Mouse (Mus musculus) neural tube, embryonic 13.5 days (tissue): ENCODE results near the gene Slamf6. TPM values are rescaled to one million over a fixed set of nuclear protein-coding genes. Genes with fewer than 3 reads are reported as not detected.

Source experiments
- ATAC-seq: fragments of 200-750 bp; cut with Nextera tagmentation; 2 replicates; pipeline ENCODE4 v1.8.0; 2017; ENCODE audit warnings: low read depth, mild to moderate bottlenecking, moderate TSS enrichment, moderate library complexity
- H3K27ac ChIP-seq: fragments of 300-500 bp; sonication (generic); replicated peaks from 2 replicates; pipeline ENCODE4 v1.5.1; 2015; ENCODE audit warnings: moderate library complexity, mild to moderate bottlenecking, inconsistent platforms
- H3K27me3 ChIP-seq: fragments of 300-500 bp; sonication (generic); 2 replicates; pipeline ENCODE4 v1.6.1; 2015; ENCODE audit warnings: mild to moderate bottlenecking, inconsistent platforms
- H3K36me3 ChIP-seq: fragments of 300-500 bp; sonication (generic); 2 replicates; pipeline ENCODE4 v1.6.1; 2015; ENCODE audit warnings: mild to moderate bottlenecking, inconsistent platforms
- H3K4me1 ChIP-seq: fragments of 300-500 bp; sonication (generic); replicated peaks from 2 replicates; pipeline ENCODE4 v1.6.1; 2015; ENCODE audit warnings: inconsistent platforms
- H3K4me2 ChIP-seq: fragments of 300-500 bp; sonication (generic); 2 replicates; pipeline ENCODE4 v1.6.1; 2015; ENCODE audit warnings: inconsistent platforms, mild to moderate bottlenecking, moderate library complexity
- H3K4me3 ChIP-seq: fragments of 300-500 bp; sonication (generic); 2 replicates; pipeline ENCODE4 v1.5.1; 2015; ENCODE audit warnings: mild to moderate bottlenecking, inconsistent platforms
- H3K9ac ChIP-seq: fragments of 300-500 bp; sonication (generic); 2 replicates; pipeline ENCODE4 v1.6.1; 2015; ENCODE audit warnings: moderate library complexity, mild to moderate bottlenecking, inconsistent platforms
- H3K9me3 ChIP-seq: fragments of 300-500 bp; sonication (generic); 2 replicates; pipeline ENCODE4 v1.6.1; 2016; ENCODE audit warnings: inconsistent platforms
- WGBS: fragments of 180-500 bp; shearing (Covaris S2); methylation state at CpG from one replicate; pipeline ENCODE4 v1.1.7; 2015; 5-methylcytosine and 5-hydroxymethylcytosine counted together
- polyA plus RNA-seq: library from polyadenylated mRNA; unstranded; fragments of >200 nt; fragmentation: Nextera tagmentation; extraction: Ambion mirVana; gene quantifications from 2 replicates; pipeline ENCODE4 v1.2.1, GENCODE M21; 2015

Slamf6 gene
- polyA plus RNA-seq, 1 experiment from 2014 or later, result 0.13 TPM

DNA sequence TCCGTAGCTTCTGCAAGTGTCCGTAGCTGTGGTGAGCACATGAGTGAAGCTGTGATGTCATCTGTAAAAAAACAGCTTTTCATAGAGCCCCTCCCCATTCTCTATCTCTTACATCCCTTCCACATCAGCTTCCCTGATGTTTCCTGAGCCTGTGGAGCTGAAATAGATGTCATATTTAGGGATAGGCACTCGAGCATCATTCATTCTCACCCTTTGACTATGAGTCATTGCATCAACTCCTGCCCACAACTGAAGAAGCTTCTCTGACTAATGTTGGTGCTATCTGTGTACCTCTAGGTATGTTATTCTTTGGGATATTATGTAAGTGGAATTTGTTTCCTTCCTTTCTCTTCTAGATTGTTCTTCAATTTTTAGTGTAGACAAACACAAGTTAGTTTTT lies 7.6 kb downstream of the Slamf6 start:
- no peaks in the 10 kb centered on the region for H3K4me1 ChIP-seq
- 82% methylated on average over 3 of the region's 3 CpGs for WGBS
- H3K27me3 ChIP-seq, result no peaks in the 10 kb centered on the region
- no peak overlapping the region for H3K9ac ChIP-seq
- H3K4me3 ChIP-seq, result no peak overlapping the region
- no peak overlapping the region for H3K4me2 ChIP-seq
- H3K36me3 ChIP-seq, result no peaks in the 10 kb centered on the region
- H3K9me3 ChIP-seq, result no peaks in the 10 kb centered on the region
- H3K27ac ChIP-seq, result no peak overlapping the region
- no peak for ATAC-seq

DNA sequence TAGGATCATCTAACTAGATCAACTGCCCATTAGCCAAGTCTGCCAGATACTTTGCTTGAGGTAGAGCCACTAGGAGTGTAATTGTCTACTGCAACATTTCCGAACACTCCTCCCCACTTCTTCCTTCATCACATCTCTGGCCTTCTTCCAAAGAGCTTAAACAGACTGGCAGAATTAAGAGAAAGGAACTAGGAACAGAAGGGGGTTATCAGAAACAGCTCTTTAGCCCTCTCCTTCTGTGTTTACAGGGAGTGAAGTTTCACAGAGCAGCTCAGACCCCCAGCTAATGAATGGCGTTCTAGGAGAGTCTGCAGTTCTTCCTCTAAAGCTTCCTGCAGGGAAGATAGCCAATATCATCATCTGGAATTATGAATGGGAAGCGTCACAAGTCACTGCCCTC lies 16.5 kb downstream of the Slamf6 start:
- H3K4me1 ChIP-seq, result no peaks in the 10 kb centered on the region
- no peak overlapping the region for H3K4me3 ChIP-seq
- H3K9me3 ChIP-seq, result no peaks in the 10 kb centered on the region
- no peaks in the 10 kb centered on the region for H3K27me3 ChIP-seq
- WGBS, result 80% methylated on average over 3 of the region's 3 CpGs
- H3K36me3 ChIP-seq, result no peaks in the 10 kb centered on the region
- no peak for ATAC-seq
- H3K9ac ChIP-seq, result no peak overlapping the region
- H3K27ac ChIP-seq, result no peak overlapping the region
- H3K4me2 ChIP-seq, result no peak overlapping the region

DNA sequence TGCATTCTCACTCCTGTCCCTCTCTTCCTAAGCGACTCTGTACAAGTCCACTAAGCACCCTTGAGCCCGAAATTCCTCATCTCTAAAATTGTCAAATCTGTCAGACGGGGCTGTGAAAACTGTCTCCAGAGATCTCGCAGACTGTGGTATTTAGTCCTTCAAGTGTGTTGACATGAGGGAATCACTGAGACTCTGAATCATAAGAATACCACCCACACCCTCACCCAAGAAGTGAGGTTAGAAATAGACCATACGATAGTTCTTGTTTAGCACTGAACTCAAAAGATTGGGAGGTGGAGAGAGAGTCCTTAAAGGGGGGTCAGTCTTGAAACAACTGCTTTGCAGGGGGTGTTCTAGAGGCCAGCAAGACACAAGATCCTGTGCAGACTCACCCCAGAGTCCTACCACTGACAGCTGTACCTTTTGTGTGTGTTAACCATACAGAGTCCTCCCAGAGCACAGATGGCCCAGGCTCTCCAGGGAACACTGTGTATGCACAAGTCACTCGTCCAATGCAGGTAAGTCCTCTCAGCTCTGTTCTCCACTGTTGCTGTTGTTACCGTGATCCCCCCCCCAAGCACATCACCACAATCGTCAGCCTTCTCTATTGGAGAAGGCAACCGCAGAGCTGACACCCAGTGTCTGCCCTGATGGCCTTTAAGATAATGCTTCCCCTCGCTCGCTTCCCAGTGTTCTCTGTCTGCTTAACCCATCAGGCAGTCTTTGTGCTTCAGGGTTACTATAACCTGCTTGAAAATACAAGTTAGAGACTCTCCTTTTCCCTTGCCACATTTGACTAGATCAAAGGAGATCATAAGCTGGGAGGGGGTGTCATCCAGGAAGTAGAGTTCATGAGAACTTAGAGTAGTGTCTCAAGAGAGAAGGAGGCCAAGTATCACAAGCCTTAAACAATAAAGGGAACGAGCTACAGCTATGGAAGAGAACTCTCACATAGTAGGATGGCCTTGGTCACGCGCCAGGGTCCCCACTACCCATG lies 21.9 kb downstream of the Slamf6 start:
- Histone ChIP-seq H3K9ac (no peak overlapping the region), H3K9me3 (no peaks in the 10 kb centered on the region), H3K4me2 (no peak overlapping the region), H3K36me3 (no peaks in the 10 kb centered on the region), H3K4me3 (no peak overlapping the region), H3K27me3 (no peaks in the 10 kb centered on the region), H3K27ac (no peak overlapping the region), H3K4me1 (no peaks in the 10 kb centered on the region)
- no peak for ATAC-seq
- 87% methylated on average over 14 of the region's 14 CpGs for WGBS

DNA sequence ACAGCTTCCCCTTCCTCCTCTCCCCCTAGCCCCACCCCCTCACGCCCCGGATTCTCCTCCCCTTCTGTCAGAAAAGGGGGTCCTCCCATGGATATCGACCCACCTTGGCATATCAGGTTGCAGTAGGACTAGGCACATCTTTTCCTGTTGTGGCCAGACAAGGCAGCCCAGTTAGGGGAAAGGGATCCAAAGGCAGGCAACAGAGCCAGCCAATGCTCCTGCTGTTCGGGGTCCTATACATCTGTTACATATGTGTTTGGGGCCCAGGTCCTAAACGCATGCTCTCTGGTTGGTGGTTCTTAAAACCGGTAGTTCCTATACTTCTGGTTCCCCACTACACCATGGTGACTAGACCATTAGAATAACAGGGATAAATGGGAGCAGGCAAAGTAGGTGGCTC lies 23.3 kb downstream of the Slamf6 start:
- H3K27me3 ChIP-seq, result no peaks in the 10 kb centered on the region
- WGBS, result 80% methylated on average over 6 of the region's 6 CpGs
- no peak for ATAC-seq
- H3K9ac ChIP-seq, result no peak overlapping the region
- H3K36me3 ChIP-seq, result no peaks in the 10 kb centered on the region
- H3K4me1 ChIP-seq, result no peaks in the 10 kb centered on the region
- no peak overlapping the region for H3K27ac ChIP-seq
- no peak overlapping the region for H3K4me2 ChIP-seq
- H3K9me3 ChIP-seq, result no peaks in the 10 kb centered on the region
- no peak overlapping the region for H3K4me3 ChIP-seq

DNA sequence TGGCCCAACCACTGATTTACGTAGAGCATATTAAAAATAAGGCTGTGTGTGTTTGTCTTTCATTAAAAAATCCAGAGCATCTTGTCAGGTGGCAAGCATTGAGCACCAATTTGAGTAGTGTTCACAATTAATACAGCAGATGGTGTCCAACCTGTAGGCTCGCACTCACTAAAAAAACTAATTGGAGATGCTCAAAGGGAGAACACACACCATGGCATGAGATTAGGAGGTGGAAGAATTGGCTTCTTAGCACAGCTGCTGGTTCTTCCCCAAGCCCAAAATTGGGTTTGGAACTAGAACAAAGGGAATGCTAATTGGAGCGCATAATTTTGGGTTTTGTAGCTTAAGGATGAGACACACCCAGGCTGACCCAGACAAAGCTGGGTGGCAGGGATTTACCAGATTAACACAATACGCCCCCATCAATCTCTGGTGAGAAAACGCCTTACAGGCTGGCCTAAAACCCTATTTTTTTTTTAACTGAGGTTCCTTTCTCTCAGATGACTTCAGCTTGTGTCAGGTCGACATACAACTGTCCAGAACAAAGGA lies 29.2 kb downstream of the Slamf6 start:
- Histone ChIP-seq H3K4me1 (peaks cover 7% of the 10 kb centered on the region; the same call in 1 of the 2 replicates), H3K9me3 (no peaks in the 10 kb centered on the region; the same call in 1 of the 2 replicates), H3K36me3 (no peaks in the 10 kb centered on the region), H3K9ac (no peak overlapping the region), H3K4me2 (no peak overlapping the region), H3K27ac (no peak overlapping the region), H3K27me3 (no peaks in the 10 kb centered on the region), H3K4me3 (no peak overlapping the region)
- 62% methylated on average over 6 of the region's 6 CpGs for WGBS
- no peak for ATAC-seq

DNA sequence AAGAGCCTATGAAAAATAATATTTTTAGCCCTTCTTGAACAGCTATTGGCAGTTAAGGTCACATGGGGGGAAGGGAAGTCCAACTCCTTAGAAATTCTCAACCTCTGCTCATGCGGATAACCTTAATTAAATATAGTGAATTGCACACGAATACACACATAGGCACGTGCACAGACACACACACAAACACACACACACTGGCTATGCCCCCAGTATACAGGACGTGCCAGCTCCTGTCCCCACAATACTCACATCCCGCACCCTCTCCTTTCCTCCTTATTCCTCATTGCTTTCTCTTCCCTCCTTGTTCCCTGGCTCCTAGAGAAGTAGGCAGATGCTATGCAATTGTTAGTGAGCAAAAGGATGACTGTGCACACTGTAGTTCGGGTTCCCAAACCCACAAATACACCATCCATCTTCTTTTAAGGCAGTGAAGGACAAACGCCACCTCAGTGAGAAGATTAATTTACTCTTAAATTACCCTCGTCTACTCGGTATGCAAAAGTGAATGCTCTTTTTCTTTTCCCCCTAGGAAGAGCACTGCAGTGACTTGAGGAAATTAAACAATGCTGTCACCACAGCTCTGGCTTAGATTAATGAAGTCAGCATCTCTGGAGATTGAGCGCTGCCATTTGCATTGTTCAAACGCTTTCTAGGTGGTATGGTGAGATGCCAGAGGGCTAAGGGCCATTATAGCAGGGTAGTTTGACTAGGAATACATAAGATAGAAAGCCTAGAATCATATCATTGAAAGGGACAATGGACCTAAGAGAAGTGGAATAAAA lies 31.0 kb downstream of the Slamf6 start:
- Histone ChIP-seq H3K27me3 (no peaks in the 10 kb centered on the region), H3K9me3 (no peaks in the 10 kb centered on the region; the same call in 1 of the 2 replicates), H3K9ac (no peak overlapping the region), H3K27ac (no peak overlapping the region), H3K36me3 (no peaks in the 10 kb centered on the region), H3K4me1 (peaks cover 7% of the 10 kb centered on the region; the same call in 1 of the 2 replicates), H3K4me2 (no peak overlapping the region), H3K4me3 (no peak overlapping the region)
- 45% methylated on average over 11 of the region's 11 CpGs for WGBS
- ATAC-seq, result no peak

DNA sequence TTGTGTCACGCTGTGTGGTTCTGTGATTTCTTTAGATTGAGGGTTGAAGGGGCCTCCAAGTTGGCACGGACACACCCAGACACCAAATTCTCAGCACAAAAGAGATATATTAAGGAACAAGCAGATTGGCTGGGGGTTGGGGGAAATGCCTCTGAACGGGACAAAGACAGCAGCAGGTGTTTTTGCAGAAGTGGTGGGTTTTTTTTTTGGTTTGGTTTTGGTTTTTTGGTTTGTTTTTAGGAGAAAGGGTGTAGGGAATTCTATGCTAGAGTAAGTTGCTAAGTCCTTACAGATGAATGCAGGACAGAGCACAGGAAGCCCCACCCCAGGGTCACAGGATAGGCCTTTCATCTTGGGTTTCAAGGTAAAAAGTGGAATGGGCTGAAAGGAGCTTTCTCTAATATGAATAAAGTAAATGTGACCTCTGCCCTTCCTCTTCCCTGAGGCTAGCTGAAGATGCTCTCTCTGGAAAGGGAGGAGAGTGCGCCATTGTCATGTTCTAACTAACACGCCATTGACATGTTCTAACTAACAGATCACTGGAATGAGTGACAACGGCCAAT lies 31.7 kb downstream of the Slamf6 start:
- ATAC-seq, result no peak
- Histone ChIP-seq H3K4me2 (no peak overlapping the region), H3K9ac (no peak overlapping the region), H3K9me3 (no peaks in the 10 kb centered on the region; the same call in 1 of the 2 replicates), H3K4me1 (peaks cover 7% of the 10 kb centered on the region; the same call in 1 of the 2 replicates), H3K27ac (no peak overlapping the region), H3K4me3 (no peak overlapping the region), H3K36me3 (no peaks in the 10 kb centered on the region), H3K27me3 (no peaks in the 10 kb centered on the region)
- 70% methylated on average over 6 of the region's 6 CpGs for WGBS

DNA sequence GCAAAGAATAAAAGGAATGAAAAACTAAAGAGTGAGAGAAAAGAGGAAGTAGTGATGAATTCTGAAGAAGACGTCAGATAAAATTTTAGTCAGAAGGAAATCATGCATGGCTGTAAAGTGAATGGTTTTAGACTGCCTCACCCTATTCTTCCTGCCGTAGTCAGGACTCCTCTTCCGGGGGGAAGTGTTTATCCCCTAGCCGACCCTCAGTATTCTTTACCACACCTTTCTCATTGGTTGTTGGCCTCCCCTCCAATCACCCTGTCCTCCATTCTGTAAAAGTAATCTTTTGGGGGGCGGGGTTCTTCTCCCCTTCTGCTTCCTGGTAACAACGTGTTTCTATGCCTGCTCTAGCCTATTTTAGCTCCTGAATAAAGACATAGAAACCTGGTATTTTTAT lies 37.8 kb downstream of the Slamf6 start:
- H3K27ac ChIP-seq, result no peak overlapping the region
- H3K4me2 ChIP-seq, result no peak overlapping the region
- no peak for ATAC-seq
- H3K9ac ChIP-seq, result no peak overlapping the region
- WGBS, result 66% methylated on average over 6 of the region's 6 CpGs
- no peaks in the 10 kb centered on the region for H3K27me3 ChIP-seq
- H3K9me3 ChIP-seq, result no peaks in the 10 kb centered on the region; the same call in 1 of the 2 replicates
- H3K4me1 ChIP-seq, result no peaks in the 10 kb centered on the region
- H3K36me3 ChIP-seq, result no peaks in the 10 kb centered on the region
- H3K4me3 ChIP-seq, result no peak overlapping the region

DNA sequence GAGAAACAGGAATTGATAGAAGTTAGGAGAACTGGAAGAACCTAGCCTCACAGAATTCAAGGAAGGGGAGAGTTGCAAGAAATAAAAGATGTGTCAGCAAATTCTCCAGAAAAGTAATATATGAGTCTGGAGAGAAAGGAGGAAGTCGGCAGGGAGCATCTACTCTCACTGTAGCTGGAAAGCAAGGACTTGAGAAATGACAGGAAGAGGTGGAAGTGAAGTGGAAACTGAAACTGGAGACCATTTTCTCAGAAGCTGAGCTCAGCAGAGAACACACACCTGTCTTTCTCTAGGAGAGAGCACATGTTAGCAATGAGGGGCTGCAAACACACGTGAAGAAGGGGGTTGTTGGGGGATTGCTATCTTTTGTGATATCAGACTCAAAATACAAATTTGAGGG lies 40.1 kb downstream of the Slamf6 start:
- 85% methylated on average over 2 of the region's 2 CpGs for WGBS
- H3K9me3 ChIP-seq, result no peaks in the 10 kb centered on the region
- no peak for ATAC-seq
- H3K4me1 ChIP-seq, result no peaks in the 10 kb centered on the region
- H3K27ac ChIP-seq, result no peak overlapping the region
- no peaks in the 10 kb centered on the region for H3K36me3 ChIP-seq
- no peaks in the 10 kb centered on the region for H3K27me3 ChIP-seq
- H3K4me3 ChIP-seq, result no peak overlapping the region
- no peak overlapping the region for H3K4me2 ChIP-seq
- H3K9ac ChIP-seq, result no peak overlapping the region

DNA sequence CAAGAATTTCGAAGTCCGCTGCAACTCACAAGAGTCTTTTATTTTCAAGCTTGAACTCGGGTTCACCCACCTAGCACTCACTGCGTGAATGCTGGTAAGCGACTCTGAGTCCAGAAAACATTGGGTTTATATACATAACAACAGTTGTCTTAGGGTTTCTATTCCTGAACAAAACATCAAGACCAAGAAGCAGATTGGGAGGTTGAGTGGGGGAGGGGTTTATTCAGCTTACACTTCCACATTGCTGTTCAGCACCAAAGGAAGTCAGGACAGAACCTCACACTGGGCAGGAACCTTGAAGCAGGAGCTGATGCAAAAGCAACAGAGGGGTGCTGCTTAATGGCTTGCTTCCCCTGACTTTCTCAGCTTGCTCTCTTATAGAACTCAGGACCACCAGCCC lies 43.4 kb downstream of the Slamf6 start:
- Histone ChIP-seq H3K27ac (no peak overlapping the region), H3K4me2 (no peak overlapping the region), H3K4me1 (no peaks in the 10 kb centered on the region), H3K9ac (no peak overlapping the region), H3K4me3 (no peak overlapping the region), H3K36me3 (no peaks in the 10 kb centered on the region), H3K9me3 (no peaks in the 10 kb centered on the region), H3K27me3 (no peaks in the 10 kb centered on the region)
- 89% methylated on average over 5 of the region's 5 CpGs for WGBS
- ATAC-seq, result no peak

DNA sequence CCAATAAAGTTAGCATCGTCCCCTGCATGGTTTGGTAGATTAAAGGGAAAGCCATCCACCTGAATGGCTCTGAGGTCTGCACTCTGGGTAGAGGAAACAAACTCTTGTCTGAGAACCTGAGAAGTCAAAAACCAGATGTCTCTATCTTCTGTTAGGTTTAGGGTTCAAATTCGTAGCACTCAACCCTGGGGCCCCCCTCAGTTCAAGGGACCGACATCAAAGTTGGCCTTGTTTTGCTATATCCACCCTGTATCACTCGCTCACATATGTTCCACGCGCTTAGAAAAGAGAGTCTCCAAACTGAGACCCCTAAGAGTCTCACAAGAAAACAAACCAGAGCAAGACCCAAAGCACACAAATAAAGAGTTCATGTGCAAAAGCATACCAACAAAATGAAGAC lies 44.4 kb downstream of the Slamf6 start:
- H3K9me3 ChIP-seq, result no peaks in the 10 kb centered on the region
- no peak overlapping the region for H3K4me2 ChIP-seq
- H3K4me1 ChIP-seq, result no peaks in the 10 kb centered on the region
- H3K27ac ChIP-seq, result no peak overlapping the region
- H3K27me3 ChIP-seq, result no peaks in the 10 kb centered on the region
- no peak for ATAC-seq
- WGBS, result 85% methylated on average over 6 of the region's 6 CpGs
- H3K9ac ChIP-seq, result no peak overlapping the region
- H3K36me3 ChIP-seq, result no peaks in the 10 kb centered on the region
- H3K4me3 ChIP-seq, result no peak overlapping the region

DNA sequence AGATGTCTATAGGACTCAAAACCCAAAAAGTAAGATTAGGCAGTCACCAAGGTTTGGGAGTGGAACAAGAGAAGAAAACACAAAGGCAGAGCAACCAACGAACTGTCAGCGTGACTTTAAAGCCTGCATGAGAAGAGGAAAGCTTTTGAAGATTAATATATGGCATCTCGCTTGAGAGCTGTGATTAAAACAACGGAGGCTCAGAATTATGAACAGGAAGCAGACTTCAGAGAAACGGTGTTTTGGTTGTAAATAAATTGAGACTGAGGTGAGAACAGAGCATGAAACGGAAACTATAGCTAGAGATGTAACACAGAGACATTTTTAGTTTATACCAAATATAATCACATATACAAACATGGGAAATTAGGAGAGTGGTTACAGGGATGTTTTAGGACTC lies 46.3 kb downstream of the Slamf6 start:
- WGBS, result 83% methylated on average over 6 of the region's 6 CpGs
- Histone ChIP-seq H3K27ac (no peak overlapping the region), H3K27me3 (no peaks in the 10 kb centered on the region), H3K36me3 (no peaks in the 10 kb centered on the region), H3K4me2 (no peak overlapping the region), H3K9me3 (no peaks in the 10 kb centered on the region), H3K4me3 (no peak overlapping the region), H3K4me1 (no peaks in the 10 kb centered on the region), H3K9ac (no peak overlapping the region)
- no peak for ATAC-seq
